Mouse (Mus musculus) ES-Bruce4 (cell line): ENCODE measurements around the gene Rexo1. TPM values are rescaled to one million over a fixed set of nuclear protein-coding genes. Genes with fewer than 3 reads are reported as not detected.

Source experiments
- H3K27ac ChIP-seq: 2 replicates; pipeline ENCODE4 v1.5.1; 2012; ENCODE audit warnings: low read length, inconsistent platforms; ENCODE audit not compliant: insufficient read depth
- H3K27me3 ChIP-seq: 2 replicates; pipeline ENCODE4 v1.6.1; 2012; ENCODE audit warnings: mild to moderate bottlenecking, low read length, inconsistent platforms; ENCODE audit not compliant: control insufficient read depth, poor library complexity, insufficient read depth, severe bottlenecking
- H3K36me3 ChIP-seq: 2 replicates; pipeline ENCODE4 v1.6.1; 2012; ENCODE audit warnings: inconsistent platforms, mild to moderate bottlenecking, low read length, moderate library complexity; ENCODE audit not compliant: control insufficient read depth, poor library complexity, insufficient read depth, severe bottlenecking
- H3K4me1 ChIP-seq: one replicate; pipeline ENCODE4 v1.8.1; 2011; ENCODE audit warnings: low read length; ENCODE audit not compliant: control insufficient read depth, insufficient read depth
- H3K4me3 ChIP-seq: 2 replicates; pipeline ENCODE4 v1.5.1; 2011; ENCODE audit warnings: low read depth, mild to moderate bottlenecking, low read length
- H3K9ac ChIP-seq: 2 replicates; pipeline ENCODE4 v1.6.1; 2012; ENCODE audit warnings: low read depth, mild to moderate bottlenecking, inconsistent platforms; ENCODE audit not compliant: poor library complexity, severe bottlenecking
- H3K9me3 ChIP-seq: replicated peaks from 2 replicates; pipeline ENCODE4 v1.6.1; 2012; ENCODE audit warnings: mild to moderate bottlenecking, low read length, inconsistent platforms; ENCODE audit not compliant: control insufficient read depth, poor library complexity, insufficient read depth, severe bottlenecking
- CTCF ChIP-seq: IDR thresholded peaks from one replicate; pipeline ENCODE4 v1.8.1; 2011; ENCODE audit warnings: low read depth, low read length
- EP300 ChIP-seq: IDR thresholded peaks from 2 replicates; pipeline ENCODE4 v1.6.1; 2011; ENCODE audit warnings: low read depth, low read length; ENCODE audit not compliant: insufficient read depth
- POLR2A ChIP-seq: IDR thresholded peaks from one replicate; pipeline ENCODE4 v1.8.1; 2011; ENCODE audit warnings: low read length; ENCODE audit not compliant: insufficient read depth
- polyA plus RNA-seq: library from polyadenylated mRNA; stranded (reverse); fragments of >200 nt; gene quantifications from 2 replicates; pipeline ENCODE4 v1.2.4, GENCODE M21; 2011; ENCODE audit warnings: low read depth; ENCODE audit not compliant: missing spikeins, insufficient read depth, insufficient read length

The Rexo1 gene
- polyA plus RNA-seq, 1 experiment = 29.5 TPM

DNA sequence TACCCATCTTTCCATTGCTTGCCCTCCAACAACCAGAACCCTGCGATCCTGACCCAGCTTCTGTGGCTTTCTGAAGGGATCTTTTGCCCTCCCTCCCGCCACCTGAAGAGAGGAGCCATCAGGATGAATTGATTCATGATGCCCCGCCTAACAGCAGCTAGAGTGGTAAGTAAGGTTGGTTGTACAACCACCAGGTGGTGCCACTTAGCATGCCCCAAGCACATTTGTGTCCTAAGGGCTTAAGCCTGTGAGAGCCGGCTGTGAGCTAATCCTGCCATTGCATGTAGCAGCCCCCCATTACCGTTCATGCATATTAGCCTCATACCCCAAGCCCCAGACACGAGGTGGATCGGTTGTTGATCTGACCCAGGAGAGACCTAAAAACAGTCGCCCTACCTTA is 17.6 kb upstream of the Rexo1 start:
- TF ChIP-seq POLR2A (no peak), CTCF (peak; percentile 55)
- Histone ChIP-seq H3K36me3 (no peaks in the 10 kb centered on the region), H3K27ac (peak overlapping the region; percentile 71), H3K4me3 (peak overlapping the region; percentile 61), H3K9ac (peak overlapping the region; percentile 94), H3K27me3 (no peaks in the 10 kb centered on the region), H3K4me1 (peaks cover 5% of the 10 kb centered on the region), H3K9me3 (no peaks in the 10 kb centered on the region)

DNA sequence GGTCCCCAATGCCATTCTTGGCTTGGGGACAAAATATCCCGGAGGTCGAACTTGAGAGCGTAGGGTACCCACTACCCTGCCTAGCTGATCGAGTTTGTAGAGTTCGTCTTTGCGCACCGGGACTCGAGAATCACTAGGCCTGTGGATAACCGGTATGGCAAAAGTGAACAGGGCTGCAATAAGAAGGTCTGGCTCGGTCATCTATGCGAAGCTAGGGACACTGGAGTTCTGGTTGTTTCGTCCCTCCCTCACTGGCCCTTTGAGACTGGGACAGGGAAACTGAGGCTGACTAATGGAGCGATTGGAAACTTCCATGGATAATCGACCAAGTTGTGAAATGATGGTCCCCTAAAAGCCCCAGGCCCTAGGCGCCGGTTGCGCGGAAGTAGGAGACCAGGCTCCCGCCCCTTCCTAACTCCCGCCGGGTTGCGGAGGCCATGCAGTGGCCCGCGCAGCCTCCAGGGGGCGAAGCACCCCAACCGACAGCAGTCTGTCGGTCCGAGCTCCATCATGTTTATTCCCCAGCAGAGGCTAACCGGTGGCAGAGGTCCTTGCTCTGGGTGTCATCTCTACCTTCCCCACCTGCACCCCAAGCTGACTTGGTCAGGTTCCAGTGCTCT is 16.9 kb upstream of the Rexo1 start:
- H3K27ac ChIP-seq = peak overlapping the region; percentile 94
- peaks cover 7% of the 10 kb centered on the region for H3K4me1 ChIP-seq

GRCm38 (mm10) chr10:80577195-80578130 is 16.1 kb upstream of the Rexo1 start, which contains the start of gene Klf16:
Gene Klf16 (minus strand): TSS chr10:80577321.
- Histone ChIP-seq H3K4me3 (peak within 1 kb of the TSS; percentile 94), H3K9me3 (no peaks in the 10 kb centered on the region), H3K9ac (peak within 1 kb of the TSS; percentile 94), H3K27ac (peak within 1 kb of the TSS; percentile 94), H3K36me3 (no peaks in the 10 kb centered on the region), H3K27me3 (no peaks in the 10 kb centered on the region), H3K4me1 (peaks cover 7% of the 10 kb centered on the region)
- TF ChIP-seq POLR2A (peak; percentile 44), CTCF (no peak), EP300 (peak; percentile 70)

More for the DNA sequence above, 16.9 kb upstream of the Rexo1 start:
- H3K27me3 ChIP-seq = no peaks in the 10 kb centered on the region
- no peaks in the 10 kb centered on the region for H3K36me3 ChIP-seq
- no peaks in the 10 kb centered on the region for H3K9me3 ChIP-seq
- H3K4me3 ChIP-seq = peak overlapping the region; percentile 77
- peak overlapping the region; percentile 94 for H3K9ac ChIP-seq
- TF ChIP-seq CTCF (peak; percentile 71), EP300 (0 out of 2 replicates have a peak, but pooled peaks have one; percentile 13), POLR2A (peak; percentile 56)

GRCm38 (mm10) chr10:80576351-80577194 is 15.2 kb upstream of the Rexo1 start:
- no peaks in the 10 kb centered on the region for H3K27me3 ChIP-seq
- peak overlapping the region; percentile 49 for H3K27ac ChIP-seq
- H3K9ac ChIP-seq = peak overlapping the region; percentile 94
- peak overlapping the region; percentile 94 for H3K4me3 ChIP-seq
- peaks cover 9% of the 10 kb centered on the region for H3K4me1 ChIP-seq
- TF ChIP-seq POLR2A = no peak
- H3K36me3 ChIP-seq = no peaks in the 10 kb centered on the region
- no peaks in the 10 kb centered on the region for H3K9me3 ChIP-seq

DNA sequence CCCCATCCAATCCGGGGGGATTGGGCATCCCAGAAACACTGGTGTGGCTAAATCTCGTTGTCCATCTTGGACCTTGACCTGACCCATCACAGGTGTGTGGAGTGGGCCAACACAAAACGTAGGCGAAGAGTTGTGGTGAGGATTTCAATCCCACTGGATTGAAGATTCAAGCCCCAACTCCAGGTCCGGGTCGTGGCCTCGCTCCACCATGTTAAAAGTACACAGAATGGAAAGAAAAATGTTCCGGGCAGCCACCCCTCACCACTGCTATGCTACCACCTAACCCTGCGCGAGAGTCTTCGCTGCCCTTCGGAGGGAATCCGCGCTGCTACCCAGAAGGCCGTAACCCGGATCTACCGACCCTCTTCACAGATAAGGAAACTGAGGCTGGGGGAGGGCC is 14.6 kb upstream of the Rexo1 start:
- Histone ChIP-seq H3K4me3 (peak overlapping the region; percentile 94), H3K9me3 (no peaks in the 10 kb centered on the region), H3K27ac (peak overlapping the region; percentile 9; the same call in 1 of the 2 replicates), H3K36me3 (no peaks in the 10 kb centered on the region), H3K27me3 (no peaks in the 10 kb centered on the region), H3K9ac (peak overlapping the region; percentile 94), H3K4me1 (peaks cover 9% of the 10 kb centered on the region)
- no peak for TF ChIP-seq POLR2A
- TF ChIP-seq EP300 = no peak
- no peak for TF ChIP-seq CTCF
